Mouse (Mus musculus) lung, postnatal 0 days (tissue): ENCODE data around the gene Nr1h2. TPM values are rescaled to one million over a fixed set of nuclear protein-coding genes. Genes with fewer than 3 reads are reported as not detected.

Experiments used
- ATAC-seq: fragments of 200-750 bp; cut with Nextera tagmentation; 2 replicates; pipeline ENCODE4 v1.8.0; 2017; ENCODE audit warnings: moderate library complexity
- DNase-seq: peaks from one replicate; pipeline ENCODE4 v3.0.0-alpha.2; 2016; ENCODE audit warnings: low spot score
- H3K27ac ChIP-seq: fragments of 300-500 bp; sonication (generic); 2 replicates; pipeline ENCODE4 v1.5.1; 2014; ENCODE audit warnings: antibody characterized with exemption, mild to moderate bottlenecking, low read length, mixed read lengths
- H3K27me3 ChIP-seq: fragments of 300-500 bp; sonication (generic); replicated peaks from 2 replicates; pipeline ENCODE4 v1.6.1; 2014; ENCODE audit warnings: low read length, mixed read lengths; ENCODE audit not compliant: insufficient read depth
- H3K36me3 ChIP-seq: fragments of 300-500 bp; sonication (generic); 2 replicates; pipeline ENCODE4 v1.6.1; 2014; ENCODE audit warnings: low read length, mixed read lengths; ENCODE audit not compliant: insufficient read depth
- H3K4me1 ChIP-seq: fragments of 300-500 bp; sonication (generic); 2 replicates; pipeline ENCODE4 v1.6.1; 2014; ENCODE audit warnings: antibody characterized with exemption, low read depth, low read length, mixed read lengths; ENCODE audit not compliant: insufficient read depth
- H3K4me2 ChIP-seq: fragments of 300-500 bp; sonication (generic); replicated peaks from 2 replicates; pipeline ENCODE4 v1.6.1; 2014; ENCODE audit warnings: low read depth, mild to moderate bottlenecking, low read length, moderate library complexity, mixed read lengths
- H3K4me3 ChIP-seq: fragments of 300-500 bp; sonication (generic); 2 replicates; pipeline ENCODE4 v1.5.1; 2014; ENCODE audit warnings: low read depth, low read length
- H3K9ac ChIP-seq: fragments of 300-500 bp; sonication (generic); replicated peaks from 2 replicates; pipeline ENCODE4 v1.6.1; 2014; ENCODE audit warnings: low read depth, mild to moderate bottlenecking
- H3K9me3 ChIP-seq: fragments of 300-500 bp; sonication (generic); 2 replicates; pipeline ENCODE4 v1.6.1; 2016; ENCODE audit warnings: low read length, mixed read lengths
- CTCF ChIP-seq: IDR thresholded peaks from 2 replicates; pipeline ENCODE4 v1.5.1; 2016; ENCODE audit warnings: antibody characterized with exemption, mild to moderate bottlenecking
- EP300 ChIP-seq: IDR thresholded peaks from 2 replicates; pipeline ENCODE4 v1.6.1; 2016; ENCODE audit warnings: antibody characterized with exemption, mild to moderate bottlenecking, control low read depth
- WGBS: fragments of 180-500 bp; shearing (Covaris S2); extraction: QIAGEN DNeasy Blood & Tissue Kit; methylation state at CpG from one replicate; pipeline ENCODE4 v1.1.7; 2014; 5-methylcytosine and 5-hydroxymethylcytosine counted together
- polyA plus RNA-seq: library from polyadenylated mRNA; unstranded; fragments of >200 nt; fragmentation: Nextera tagmentation; extraction: Ambion mirVana; gene quantifications from 2 replicates; pipeline ENCODE4 v1.2.1, GENCODE M21; 2015

Gene Nr1h2
- polyA plus RNA-seq, 1 experiment from 2014 or later = 84.3 TPM

DNA sequence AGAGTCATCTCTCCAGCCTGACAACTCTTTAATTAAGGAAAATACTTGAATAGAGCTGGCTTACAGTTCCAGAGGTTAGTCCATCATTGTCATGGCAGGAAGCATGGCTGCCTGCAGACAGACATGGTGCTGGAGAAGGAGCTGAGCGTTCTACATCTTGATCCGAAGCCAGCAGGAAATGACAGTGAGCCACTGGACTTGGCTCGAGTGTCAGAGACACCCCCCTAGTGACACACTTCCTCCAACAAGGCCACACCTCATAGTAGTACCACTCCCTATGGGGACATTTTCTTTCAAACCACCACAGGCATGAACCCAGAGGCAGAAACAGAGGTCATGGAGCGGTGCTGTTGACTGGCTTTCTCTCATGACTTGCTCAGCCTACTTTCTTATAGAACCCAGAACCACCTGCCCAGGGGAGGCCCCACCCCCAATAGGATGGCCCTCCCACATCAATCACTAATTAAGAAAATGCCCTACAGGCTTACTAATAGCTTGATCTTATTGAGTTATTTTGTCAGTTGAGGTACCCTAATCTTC lies 30.6 kb upstream of the Nr1h2 start:
- H3K9me3 ChIP-seq = no peaks in the 10 kb centered on the region
- TF ChIP-seq CTCF (no peak), EP300 (no peak)
- WGBS = 57% methylated on average over 4 of the region's 4 CpGs

DNA sequence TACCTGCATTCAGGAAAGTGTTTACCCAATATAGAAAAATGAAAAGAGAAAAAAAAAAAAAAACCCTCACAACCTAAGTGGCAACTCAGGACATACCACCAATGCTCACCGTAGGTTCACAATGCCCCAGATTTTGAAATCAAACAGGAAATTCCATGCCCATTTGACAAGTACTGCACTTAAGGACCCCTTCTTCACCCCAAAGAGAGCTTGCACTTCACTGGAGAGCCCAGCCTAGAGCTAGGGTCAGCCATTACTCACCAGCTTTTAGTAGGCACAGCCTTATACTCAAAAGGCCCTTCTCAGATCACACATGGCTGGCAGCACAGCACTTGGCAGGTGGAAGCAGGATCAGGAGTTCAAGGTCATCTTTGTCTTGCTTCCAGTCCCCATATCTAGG lies 29.4 kb upstream of the Nr1h2 start:
- H3K36me3 ChIP-seq = no peaks in the 10 kb centered on the region
- H3K9me3 ChIP-seq = no peaks in the 10 kb centered on the region
- H3K27ac ChIP-seq = peak overlapping the region; percentile 51
- no peak overlapping the region for H3K4me3 ChIP-seq
- no peak for TF ChIP-seq CTCF
- TF ChIP-seq EP300 = peak; percentile 98
- 28% methylated on average over 1 of the region's 1 CpGs for WGBS
- H3K9ac ChIP-seq = no peak overlapping the region
- H3K4me2 ChIP-seq = no peak overlapping the region
- ATAC-seq (peak; percentile 88), DNase-seq (peak; percentile 90)
- H3K27me3 ChIP-seq = no peaks in the 10 kb centered on the region; the same call in 1 of the 2 replicates
- peaks cover 11% of the 10 kb centered on the region; the same call in 1 of the 2 replicates for H3K4me1 ChIP-seq

More for the DNA sequence above, 30.6 kb upstream of the Nr1h2 start:
- Histone ChIP-seq H3K36me3 (no peaks in the 10 kb centered on the region), H3K4me2 (no peak overlapping the region), H3K27me3 (no peaks in the 10 kb centered on the region; the same call in 1 of the 2 replicates), H3K27ac (no peak overlapping the region), H3K4me1 (peaks cover 17% of the 10 kb centered on the region; the same call in 1 of the 2 replicates), H3K9ac (no peak overlapping the region), H3K4me3 (no peak overlapping the region)
- no peak for ATAC-seq
- DNase-seq = peak; percentile 54

DNA sequence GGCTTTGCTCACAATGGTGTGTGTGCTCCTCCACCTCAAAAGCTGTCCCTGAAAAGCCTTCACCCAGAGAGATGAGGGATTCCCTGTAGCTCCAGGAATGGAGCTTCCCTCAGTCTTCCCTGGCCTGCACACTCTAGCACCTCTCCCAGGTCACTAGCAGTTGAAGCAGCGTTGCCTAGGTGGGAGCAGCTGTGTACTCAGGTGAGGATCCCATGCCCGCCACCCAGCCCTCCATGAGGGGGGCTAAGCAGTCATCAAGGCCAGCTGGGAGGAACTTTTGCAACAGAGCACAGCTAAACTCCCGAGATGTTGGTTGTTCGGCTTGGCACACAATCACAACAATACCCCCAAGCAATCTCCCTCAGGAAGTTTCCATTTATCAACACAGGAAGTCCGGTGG lies 29.0 kb upstream of the Nr1h2 start:
- Histone ChIP-seq H3K4me3 (no peak overlapping the region), H3K36me3 (no peaks in the 10 kb centered on the region), H3K4me1 (peaks cover 11% of the 10 kb centered on the region; the same call in 1 of the 2 replicates), H3K9ac (no peak overlapping the region), H3K9me3 (no peaks in the 10 kb centered on the region), H3K4me2 (no peak overlapping the region), H3K27ac (peak overlapping the region; percentile 80), H3K27me3 (no peaks in the 10 kb centered on the region)
- WGBS = 16% methylated on average over 5 of the region's 5 CpGs
- TF ChIP-seq CTCF (no peak), EP300 (no peak)
- DNase-seq = no peak
- ATAC-seq = peak; percentile 31

DNA sequence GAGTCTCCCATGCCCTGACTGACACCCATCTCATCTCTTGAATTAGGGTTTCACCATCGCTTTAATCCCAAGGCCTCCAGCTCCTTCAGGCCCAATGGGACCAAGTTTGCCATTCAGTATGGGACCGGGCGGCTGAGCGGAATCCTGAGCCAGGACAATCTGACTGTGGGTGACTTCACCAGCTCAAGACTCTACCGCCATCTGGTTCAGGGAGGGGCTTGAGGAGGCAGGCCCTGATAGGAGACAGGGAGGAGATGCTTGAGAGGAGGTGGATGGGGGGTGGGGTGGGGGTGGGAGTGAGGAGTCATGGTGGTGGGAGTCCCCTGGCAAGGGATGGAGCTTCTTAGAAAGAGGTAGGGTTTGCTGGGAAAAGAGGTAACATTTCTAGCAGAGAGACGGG lies 27.9 kb upstream of the Nr1h2 start:
- H3K9me3 ChIP-seq = no peaks in the 10 kb centered on the region
- peaks cover 10% of the 10 kb centered on the region; the same call in 1 of the 2 replicates for H3K4me1 ChIP-seq
- H3K36me3 ChIP-seq = no peaks in the 10 kb centered on the region
- ATAC-seq = no peak
- no peak overlapping the region for H3K27ac ChIP-seq
- H3K9ac ChIP-seq = no peak overlapping the region
- no peak overlapping the region for H3K4me2 ChIP-seq
- no peak overlapping the region for H3K4me3 ChIP-seq
- 76% methylated on average over 6 of the region's 6 CpGs for WGBS
- no peaks in the 10 kb centered on the region for H3K27me3 ChIP-seq
- no peak for TF ChIP-seq CTCF
- TF ChIP-seq EP300 = no peak
- no peak for DNase-seq

DNA sequence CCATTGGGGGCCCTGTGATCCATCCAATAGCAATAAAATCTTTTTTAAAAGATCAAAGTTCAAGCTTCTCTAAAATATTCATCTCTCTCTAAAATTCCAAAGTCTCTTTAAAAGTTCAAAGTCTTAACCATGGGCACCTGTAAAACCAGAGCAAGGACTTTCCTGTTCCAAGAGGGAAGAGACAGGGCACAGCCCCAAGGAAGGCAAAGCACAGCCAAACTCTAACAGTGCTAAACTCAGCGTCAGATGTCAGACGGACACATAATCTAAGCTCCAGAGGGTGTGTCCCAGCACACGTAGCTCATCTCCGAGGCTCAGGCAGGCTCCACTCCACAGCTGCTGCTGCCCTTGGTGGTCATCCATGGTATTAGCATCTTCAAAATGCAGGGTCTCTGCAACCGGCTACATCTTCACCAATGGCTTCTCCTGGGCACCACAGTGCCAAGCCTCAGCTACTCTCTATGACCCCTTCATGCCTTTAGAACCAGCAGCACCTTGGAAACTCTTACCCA lies 22.6 kb upstream of the Nr1h2 start:
- 32% methylated on average over 5 of the region's 5 CpGs for WGBS
- H3K4me2 ChIP-seq = no peak overlapping the region

DNA sequence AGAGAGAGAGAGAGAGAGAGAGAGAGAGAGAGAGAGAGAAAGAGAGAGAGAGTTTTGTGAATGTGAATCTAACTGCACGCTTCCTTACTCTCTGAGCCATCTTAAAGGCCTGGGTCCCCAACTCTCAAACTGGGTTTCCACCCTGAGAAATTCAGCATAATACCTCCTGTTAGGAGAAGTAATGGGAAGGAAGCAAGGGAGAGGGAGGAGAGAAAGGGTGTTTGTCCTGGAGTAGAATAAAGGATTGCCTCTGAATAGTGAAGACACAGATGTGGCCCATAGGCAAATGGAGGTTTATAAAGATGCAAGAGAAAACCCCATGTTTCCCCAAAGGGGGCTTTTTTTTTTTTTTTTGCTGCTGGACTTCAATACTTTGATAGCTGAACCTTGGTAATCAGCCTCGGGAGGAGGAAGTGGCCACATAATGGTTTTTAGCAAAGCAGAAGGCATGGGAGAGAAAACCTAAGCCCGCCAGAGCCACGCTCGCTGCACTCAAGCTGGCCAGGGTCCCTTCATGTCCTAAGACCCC lies 19.3 kb upstream of the Nr1h2 start:
- TF ChIP-seq EP300 (no peak), CTCF (no peak)
- no peak for ATAC-seq
- DNase-seq = no peak
- Histone ChIP-seq H3K36me3 (no peaks in the 10 kb centered on the region), H3K27me3 (no peaks in the 10 kb centered on the region), H3K4me1 (no peaks in the 10 kb centered on the region), H3K4me2 (peak overlapping the region; percentile 41), H3K9ac (peak overlapping the region; percentile 29; the same call in 1 of the 2 replicates), H3K27ac (peak overlapping the region; percentile 72; the same call in 1 of the 2 replicates), H3K9me3 (no peaks in the 10 kb centered on the region), H3K4me3 (peak overlapping the region; percentile 24)
- 64% methylated on average over 5 of the region's 5 CpGs for WGBS

More for the DNA sequence above, 22.6 kb upstream of the Nr1h2 start:
- Histone ChIP-seq H3K27me3 (no peaks in the 10 kb centered on the region), H3K9ac (no peak overlapping the region), H3K36me3 (no peaks in the 10 kb centered on the region), H3K9me3 (no peaks in the 10 kb centered on the region), H3K27ac (no peak overlapping the region), H3K4me3 (no peak overlapping the region), H3K4me1 (no peaks in the 10 kb centered on the region)
- DNase-seq (no peak), ATAC-seq (no peak)
- TF ChIP-seq EP300 = no peak
- peak; percentile 28 for TF ChIP-seq CTCF
